Mouse (Mus musculus) limb, embryonic 11.5 days (tissue): ENCODE measurements around the gene Cnih3. TPM values are rescaled to one million over a fixed set of nuclear protein-coding genes. Genes with fewer than 3 reads are reported as not detected.

ENCODE experiments used
- polyA plus RNA-seq: library from polyadenylated mRNA; unstranded; fragments of >200 nt; fragmentation: Nextera tagmentation; extraction: Ambion mirVana; gene quantifications from 2 replicates; pipeline ENCODE4 v1.2.1, GENCODE M21; 2014

Cnih3 gene
- polyA plus RNA-seq, 1 experiment from 2014 or later = not detected

Other genes starting within 250 kb of the Cnih3 start
- 45.0 and 48.0 TPM in 2 replicates for gene Nvl, start 208.4 kb upstream of the Cnih3 start, polyA plus RNA-seq
- gene Cnih4, start 207.9 kb upstream of the Cnih3 start, polyA plus RNA-seq = 81.8 and 89.4 TPM in 2 replicates
- gene Wdr26, start 140.6 kb upstream of the Cnih3 start, polyA plus RNA-seq = 34.3 and 40.5 TPM in 2 replicates
- gene Ccdc121, start 158.8 kb downstream of the Cnih3 start, polyA plus RNA-seq = 0.16 TPM in 1 of 2 replicates, not detected in the other
- 1.8 and 1.9 TPM in 2 replicates for gene Dnah14, start 223.9 kb downstream of the Cnih3 start, polyA plus RNA-seq